Mouse (Mus musculus) granulocyte monocyte progenitor cell, adult 5-6 weeks (primary cell): ENCODE measurements around the gene Atf6. TPM values are rescaled to one million over a fixed set of nuclear protein-coding genes. Genes with fewer than 3 reads are reported as not detected.

Experiments used
- ATAC-seq: replicated peaks from 2 replicates; pipeline ENCODE4 v1.8.0; 2016; ENCODE audit warnings: mild to moderate bottlenecking, moderate TSS enrichment, inconsistent platforms; ENCODE audit not compliant: poor library complexity, severe bottlenecking
- total RNA-seq, 2 experiments: library from RNA; stranded (forward) in 1 of 2; stranded (reverse) in 1 of 2; fragments of 200-712, 200-1000 nt in 1 of 2; fragments of >200 nt in 1 of 2; fragmentation: Nextera tagmentation in 1 of 2; gene quantifications; 2 replicates each; pipeline ENCODE4 v1.2.3; 2014 to 2017

The Atf6 gene
- total RNA-seq, 2 experiments from 2014 or later = 27.1 to 27.5 TPM

GRCm38 (mm10) chr1:170884978-170885561 is 17.5 kb upstream of the Atf6 start, which contains the start of the genes Gm26620 and Dusp12:
Gene Gm26620, plus strand, starts transcription at chr1:170885065.
Gene Dusp12, minus strand, starts transcription at chr1:170885540.
- peak; percentile 97 for ATAC-seq

GRCm38 (mm10) chr1:170884390-170884789 is 16.8 kb upstream of the Atf6 start:
- ATAC-seq = no peak

DNA sequence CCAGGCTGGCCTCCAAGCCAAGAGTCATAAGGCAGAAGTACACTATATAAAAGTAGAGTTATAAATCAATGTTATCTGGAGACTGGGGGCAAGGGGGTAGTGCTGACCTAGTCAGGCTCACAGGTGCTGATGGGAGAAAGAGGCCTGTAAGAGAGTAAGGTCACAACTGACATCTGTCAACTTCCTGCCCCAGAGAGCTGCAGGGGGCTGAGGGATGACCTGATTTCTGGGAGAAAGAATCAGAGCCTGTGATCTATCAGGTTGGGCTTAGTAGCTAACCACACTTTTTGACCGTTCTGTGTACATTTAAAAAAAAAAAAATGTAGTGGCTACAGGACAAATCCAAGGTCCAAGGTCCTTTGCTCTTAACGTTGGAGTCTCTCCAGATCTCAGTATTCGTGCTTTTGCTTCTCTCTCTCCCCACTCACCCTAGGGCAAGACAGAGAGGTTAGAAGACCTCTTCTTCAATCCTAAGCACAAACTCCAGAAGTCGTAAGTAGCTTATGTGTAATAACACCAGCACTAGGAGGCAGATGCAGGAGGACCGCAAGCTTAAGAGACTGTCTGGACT is 15.4 kb upstream of the Atf6 start:
- ATAC-seq = no peak

- no peak for ATAC-seq
Measured at GRCm38 (mm10) chr1:170876906-170877305, 9.3 kb upstream of the Atf6 start.

- no peak for ATAC-seq
Measured at GRCm38 (mm10) chr1:170875676-170876075, 8.1 kb upstream of the Atf6 start.

DNA sequence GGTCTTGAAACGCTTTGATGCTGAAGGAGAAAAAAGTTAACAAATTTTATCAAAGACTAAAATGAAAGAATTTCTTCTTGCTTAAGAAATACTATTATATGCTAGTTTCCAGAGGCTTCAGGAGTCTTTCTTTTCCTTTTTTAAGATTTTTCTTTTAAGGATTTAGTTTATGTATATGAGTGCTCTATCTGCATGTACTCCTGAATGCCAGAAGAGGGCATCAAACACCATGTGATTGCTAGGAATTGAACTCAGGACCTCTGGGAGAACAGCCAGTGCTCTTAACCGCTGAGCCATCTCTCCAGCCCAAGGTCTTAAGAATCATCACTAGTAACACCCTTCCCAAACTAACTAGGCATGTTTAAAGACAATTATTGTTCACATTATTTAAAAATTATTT is 4.4 kb upstream of the Atf6 start:
- ATAC-seq = no peak

GRCm38 (mm10) chr1:170871402-170871801 is 3.8 kb upstream of the Atf6 start:
- no peak for ATAC-seq

GRCm38 (mm10) chr1:170868905-170869283 is 1.3 kb upstream of the Atf6 start:
- no peak for ATAC-seq

GRCm38 (mm10) chr1:170868107-170868904 is 735 bp upstream of the Atf6 start:
- ATAC-seq = peak; percentile 53

GRCm38 (mm10) chr1:170866992-170867690 is 430 bp downstream of the Atf6 start:
- ATAC-seq = 0 out of 2 replicates have a peak, but pooled peaks have one; percentile 1

- peak; percentile 40 for ATAC-seq
Measured at GRCm38 (mm10) chr1:170865406-170865805, 2.2 kb downstream of the Atf6 start.

GRCm38 (mm10) chr1:170864754-170865153 is 2.8 kb downstream of the Atf6 start:
- no peak for ATAC-seq

GRCm38 (mm10) chr1:170864234-170864633 is 3.3 kb downstream of the Atf6 start:
- ATAC-seq = no peak

DNA sequence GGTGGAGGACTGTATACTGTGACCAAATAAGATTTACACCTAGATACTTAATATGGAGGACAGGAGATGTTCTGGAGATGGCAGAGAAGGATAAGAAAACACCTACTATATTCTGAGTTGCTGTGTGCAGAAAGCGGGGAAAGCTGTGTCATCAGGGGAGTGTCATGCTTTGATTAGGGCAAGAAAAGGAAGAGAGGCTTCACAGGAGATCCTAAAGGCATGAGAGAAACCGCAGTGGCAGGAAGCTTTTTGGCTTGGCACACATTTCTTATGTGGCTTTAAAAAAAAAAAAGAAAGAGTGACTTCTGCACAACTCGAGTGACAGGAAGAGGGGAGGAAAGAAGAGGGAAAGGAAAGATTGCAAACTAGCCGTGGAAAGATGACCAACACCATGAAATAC is 4.5 kb downstream of the Atf6 start:
- peak; percentile 55 for ATAC-seq

DNA sequence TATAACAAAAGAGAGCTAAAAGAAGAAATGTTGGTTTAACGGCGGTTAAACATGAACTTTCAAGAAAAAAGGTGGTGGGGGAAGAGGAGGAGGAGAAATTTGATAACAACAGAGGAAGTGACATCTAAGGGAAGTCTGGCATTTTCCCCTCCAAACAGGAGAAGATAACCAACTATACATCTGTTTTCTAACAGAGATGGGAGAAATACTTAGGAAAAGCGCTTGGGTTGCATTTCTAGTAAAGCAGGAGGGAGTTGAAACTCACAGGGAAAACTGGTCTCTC is 5.2 kb downstream of the Atf6 start:
- ATAC-seq = no peak

GRCm38 (mm10) chr1:170861671-170862434 is 5.7 kb downstream of the Atf6 start:
- no peak for ATAC-seq

DNA sequence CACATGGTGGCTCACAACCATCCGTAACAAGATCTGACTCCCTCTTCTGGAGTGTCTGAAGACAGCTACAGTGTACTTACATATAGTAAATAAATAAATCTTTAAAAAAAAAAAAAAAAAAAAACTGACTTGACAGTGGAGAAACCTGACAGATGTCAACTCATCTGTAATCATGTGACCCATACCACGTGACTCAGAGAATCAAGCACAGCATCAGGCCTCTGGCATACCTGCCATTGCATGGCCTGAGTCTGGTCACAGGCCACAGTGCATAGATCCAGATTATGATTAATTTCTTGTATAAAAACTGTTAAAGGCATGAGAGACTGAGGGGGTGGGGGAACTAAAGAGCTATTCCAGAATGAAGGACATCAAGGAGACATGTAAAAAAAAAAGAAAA is 8.7 kb downstream of the Atf6 start:
- no peak for ATAC-seq

DNA sequence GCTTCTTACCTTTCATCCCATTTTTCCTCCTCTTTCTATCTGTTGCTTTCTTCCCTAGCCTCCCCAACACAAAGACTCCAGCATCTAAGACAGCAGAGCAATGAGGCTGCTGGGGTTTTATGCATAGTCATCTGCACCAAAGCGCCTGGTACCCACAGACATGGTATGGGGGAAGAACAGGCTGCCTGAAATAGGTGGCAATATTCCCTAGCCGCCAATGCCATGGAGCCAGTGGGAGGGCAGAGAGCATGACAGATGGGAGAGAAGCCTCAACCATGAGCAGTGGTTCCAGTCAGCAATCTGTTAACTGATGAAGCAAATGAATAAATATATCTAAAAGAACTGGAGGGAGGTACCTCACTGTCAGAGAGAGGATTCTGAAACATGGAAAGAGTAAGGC is 10.2 kb downstream of the Atf6 start:
- no peak for ATAC-seq

- ATAC-seq = no peak
Measured at GRCm38 (mm10) chr1:170855056-170855760, 12.4 kb downstream of the Atf6 start.

DNA sequence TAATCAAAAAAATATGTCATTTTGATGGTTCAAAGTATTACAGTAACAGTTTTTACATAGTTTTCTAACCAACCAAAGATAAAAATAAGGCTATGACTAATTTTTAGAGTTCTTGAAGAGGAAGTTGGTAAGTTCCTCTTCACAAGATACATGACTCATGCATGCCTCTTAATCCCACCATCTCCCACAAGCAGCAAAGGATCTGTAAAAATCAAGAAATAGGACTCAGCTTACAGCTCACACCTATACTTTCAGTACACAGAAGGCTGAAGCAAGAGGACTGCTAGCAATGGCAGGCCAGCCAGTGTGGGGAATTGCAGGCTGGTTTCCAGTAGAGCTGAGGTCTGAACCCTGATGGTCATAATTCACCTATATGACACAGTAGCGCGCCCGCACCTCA is 14.0 kb downstream of the Atf6 start:
- peak; percentile 99 for ATAC-seq
